Mouse (Mus musculus) kidney, embryonic 16.5 days (tissue): Measurements from ENCODE around the gene Zfp287. TPM values are rescaled to one million over a fixed set of nuclear protein-coding genes. Genes with fewer than 3 reads are reported as not detected.

Experiments used
- ATAC-seq: fragments of 200-750 bp; cut with Nextera tagmentation; 2 replicates; pipeline ENCODE4 v1.8.0; 2017; ENCODE audit warnings: moderate TSS enrichment; ENCODE audit not compliant: low FRiP score, low TSS enrichment
- H3K27ac ChIP-seq: fragments of 300-500 bp; sonication (generic); 2 replicates; pipeline ENCODE4 v1.5.1; 2014; ENCODE audit warnings: low read length
- H3K27me3 ChIP-seq: fragments of 300-500 bp; sonication (generic); 2 replicates; pipeline ENCODE4 v1.6.1; 2014; ENCODE audit warnings: low read length, control low read depth, mixed read lengths; ENCODE audit not compliant: insufficient read depth
- H3K36me3 ChIP-seq: fragments of 300-500 bp; sonication (generic); 2 replicates; pipeline ENCODE4 v1.6.1; 2014; ENCODE audit warnings: low read length, control low read depth, mixed read lengths; ENCODE audit not compliant: insufficient read depth
- H3K4me1 ChIP-seq: fragments of 300-500 bp; sonication (generic); 2 replicates; pipeline ENCODE4 v1.6.1; 2014; ENCODE audit warnings: low read length, control low read depth, mixed read lengths; ENCODE audit not compliant: insufficient read depth
- H3K4me2 ChIP-seq: fragments of 300-500 bp; sonication (generic); replicated peaks from 2 replicates; pipeline ENCODE4 v1.6.1; 2014; ENCODE audit warnings: low read depth, low read length
- H3K4me3 ChIP-seq: fragments of 300-500 bp; sonication (generic); 2 replicates; pipeline ENCODE4 v1.5.1; 2014; ENCODE audit warnings: mild to moderate bottlenecking, low read length
- H3K9ac ChIP-seq: fragments of 300-500 bp; sonication (generic); replicated peaks from 2 replicates; pipeline ENCODE4 v1.6.1; 2014; ENCODE audit warnings: low read length
- H3K9me3 ChIP-seq: fragments of 300-500 bp; sonication (generic); 2 replicates; pipeline ENCODE4 v1.6.1; 2016; ENCODE audit warnings: low read length, control low read depth
- WGBS: fragments of 180-500 bp; shearing (Covaris S2); extraction: QIAGEN DNeasy Blood & Tissue Kit; methylation state at CpG from one replicate; pipeline ENCODE4 v1.1.7; 2014; 5-methylcytosine and 5-hydroxymethylcytosine counted together
- polyA plus RNA-seq: library from polyadenylated mRNA; unstranded; fragments of >200 nt; fragmentation: Nextera tagmentation; extraction: Ambion mirVana; gene quantifications from 2 replicates; pipeline ENCODE4 v1.2.1, GENCODE M21; 2015

Gene Zfp287
- polyA plus RNA-seq, 1 experiment from 2014 or later, result 7.5 TPM

DNA sequence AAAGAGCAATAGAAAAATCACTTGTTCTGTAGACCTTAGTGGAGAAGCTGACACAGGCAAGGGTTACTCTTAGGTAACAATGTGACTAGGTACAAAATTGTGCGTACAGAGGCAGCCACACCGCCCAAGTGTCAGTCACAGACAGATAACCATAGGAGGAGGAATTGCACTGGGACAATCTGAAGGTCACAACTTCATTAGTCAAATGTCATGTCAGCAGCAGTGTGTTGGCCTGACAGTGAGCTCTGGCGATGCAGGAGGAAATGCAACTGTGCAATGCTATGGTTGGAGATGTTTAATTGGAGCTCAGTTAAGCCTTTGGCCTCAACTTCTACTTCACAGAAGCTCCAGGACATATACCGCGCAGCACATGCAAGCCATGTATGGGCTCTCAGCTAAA, 21.0 kb downstream of the Zfp287 start:
- H3K27me3 ChIP-seq, result no peaks in the 10 kb centered on the region
- no peak overlapping the region for H3K27ac ChIP-seq
- peaks cover 14% of the 10 kb centered on the region; the same call in 1 of the 2 replicates for H3K36me3 ChIP-seq
- H3K4me3 ChIP-seq, result no peak overlapping the region
- H3K9ac ChIP-seq, result no peak overlapping the region
- WGBS, result 91% methylated on average over 5 of the region's 5 CpGs
- no peak overlapping the region for H3K4me2 ChIP-seq
- no peak for ATAC-seq
- no peaks in the 10 kb centered on the region for H3K4me1 ChIP-seq
- no peaks in the 10 kb centered on the region for H3K9me3 ChIP-seq

DNA sequence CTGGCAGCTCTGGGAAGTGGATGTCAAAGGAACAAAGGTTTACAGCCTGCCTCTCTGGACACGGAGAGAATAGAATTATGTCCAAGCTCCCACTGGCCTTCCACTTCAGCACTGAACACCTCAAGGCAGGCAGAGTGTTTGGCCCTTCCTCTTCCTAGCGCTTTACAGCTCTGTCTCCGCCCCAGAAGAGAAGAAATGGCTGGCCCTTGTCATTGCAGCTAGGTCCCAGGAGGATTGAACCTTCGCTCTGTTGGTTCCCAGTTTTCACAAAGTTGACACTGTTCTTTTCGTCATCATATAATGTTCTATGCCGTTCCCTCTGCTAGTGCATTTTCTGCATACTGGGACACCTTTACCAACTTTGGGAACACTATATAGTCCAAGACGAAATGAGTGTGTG, 23.5 kb downstream of the Zfp287 start:
- 73% methylated on average over 7 of the region's 7 CpGs for WGBS
- H3K36me3 ChIP-seq, result no peaks in the 10 kb centered on the region

DNA sequence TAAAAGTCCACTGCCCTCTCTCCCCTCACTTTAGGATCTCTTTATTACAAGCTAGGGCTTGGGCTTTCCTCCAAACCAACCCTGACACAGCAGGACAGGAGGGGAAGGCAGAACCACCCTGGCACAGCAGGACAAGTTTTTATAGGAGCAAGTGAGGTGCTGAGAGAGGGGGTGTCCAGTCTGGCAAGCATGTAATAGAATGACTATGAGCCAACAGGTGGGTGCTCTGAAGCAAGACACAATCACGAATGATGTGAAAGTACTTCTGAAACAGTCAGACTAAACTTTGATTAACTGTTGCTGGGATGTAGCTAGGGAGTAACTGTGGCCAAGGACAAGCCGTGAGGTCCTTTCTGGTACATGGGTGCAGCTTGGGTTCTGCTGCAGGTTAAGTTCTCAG, 25.6 kb downstream of the Zfp287 start:
- Histone ChIP-seq H3K36me3 (no peaks in the 10 kb centered on the region), H3K9me3 (no peaks in the 10 kb centered on the region), H3K27me3 (no peaks in the 10 kb centered on the region), H3K4me2 (no peak overlapping the region), H3K9ac (no peak overlapping the region), H3K27ac (no peak overlapping the region), H3K4me3 (no peak overlapping the region), H3K4me1 (no peaks in the 10 kb centered on the region)
- WGBS, result 52% methylated on average over 2 of the region's 2 CpGs
- ATAC-seq, result no peak

More for the DNA sequence above, 23.5 kb downstream of the Zfp287 start:
- Histone ChIP-seq H3K4me3 (no peak overlapping the region), H3K9me3 (no peaks in the 10 kb centered on the region), H3K27me3 (no peaks in the 10 kb centered on the region), H3K27ac (no peak overlapping the region), H3K4me1 (no peaks in the 10 kb centered on the region), H3K4me2 (no peak overlapping the region), H3K9ac (no peak overlapping the region)
- ATAC-seq, result no peak

DNA sequence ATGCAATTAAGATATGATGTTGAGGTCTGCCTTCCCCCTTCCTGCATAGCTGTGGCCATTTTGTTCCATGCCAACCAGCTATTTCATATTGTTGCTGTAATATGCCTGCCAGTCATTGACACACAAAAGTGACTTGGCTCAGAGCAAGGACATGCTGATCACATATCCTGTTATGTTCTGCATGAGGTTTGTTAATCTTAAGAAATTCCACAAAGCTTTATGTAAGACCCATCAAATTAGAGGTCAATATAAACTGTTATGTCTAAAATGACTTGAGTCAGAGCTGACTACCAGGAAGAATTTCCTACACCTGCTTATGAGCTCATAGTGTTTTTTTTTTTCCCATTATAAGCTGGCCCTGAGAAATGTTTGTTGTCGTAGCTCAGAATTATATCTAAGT, 30.5 kb downstream of the Zfp287 start:
- WGBS, result 79% methylated on average over 1 of the region's 1 CpGs

DNA sequence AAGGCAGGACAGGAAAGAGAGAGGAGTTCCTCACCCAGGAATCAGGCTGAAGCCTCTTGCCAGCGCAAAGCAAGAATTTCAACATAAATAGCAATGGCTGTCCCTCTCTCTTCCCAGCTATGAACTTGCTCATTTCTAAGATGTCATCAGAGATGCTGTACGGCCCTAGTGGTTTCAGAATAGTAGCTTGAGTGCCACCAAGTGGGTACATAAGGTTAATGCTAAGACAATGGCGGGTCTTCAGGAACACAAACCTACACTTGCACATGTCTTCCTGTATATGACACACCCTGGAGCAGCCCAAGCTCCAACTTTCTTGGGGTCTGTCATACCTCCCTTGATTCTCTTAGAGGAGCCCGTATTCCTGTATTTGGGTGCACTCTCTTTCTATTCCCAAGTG, 32.0 kb downstream of the Zfp287 start:
- no peak for ATAC-seq

More for the DNA sequence above, 30.5 kb downstream of the Zfp287 start:
- H3K27ac ChIP-seq, result no peak overlapping the region
- H3K9me3 ChIP-seq, result no peaks in the 10 kb centered on the region
- no peak for ATAC-seq
- H3K4me2 ChIP-seq, result no peak overlapping the region
- no peaks in the 10 kb centered on the region for H3K27me3 ChIP-seq
- H3K36me3 ChIP-seq, result no peaks in the 10 kb centered on the region
- H3K4me1 ChIP-seq, result no peaks in the 10 kb centered on the region
- H3K4me3 ChIP-seq, result no peak overlapping the region
- no peak overlapping the region for H3K9ac ChIP-seq

DNA sequence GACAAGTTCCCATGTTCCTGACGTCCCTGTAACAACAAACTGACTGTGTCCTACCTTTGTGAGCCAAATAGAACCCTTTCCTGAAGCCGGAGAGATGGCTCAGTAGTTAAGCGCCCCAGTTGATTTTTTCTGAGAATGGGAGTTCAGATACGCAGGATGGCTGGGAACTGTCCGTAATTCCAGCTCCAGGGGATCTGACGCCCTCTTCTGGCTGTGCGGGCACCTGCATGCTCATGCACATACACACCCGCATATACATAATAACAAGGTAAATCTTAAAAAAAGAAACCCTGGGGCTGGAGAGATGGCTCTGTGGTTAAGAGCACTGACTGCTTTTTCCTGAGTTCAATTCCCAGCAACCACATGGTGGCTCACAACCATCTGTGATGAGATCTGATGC, 36.6 kb downstream of the Zfp287 start:
- H3K9me3 ChIP-seq, result no peaks in the 10 kb centered on the region
- no peak overlapping the region for H3K9ac ChIP-seq
- H3K36me3 ChIP-seq, result no peaks in the 10 kb centered on the region
- WGBS, result 96% methylated on average over 8 of the region's 8 CpGs
- no peak overlapping the region for H3K4me3 ChIP-seq
- H3K4me1 ChIP-seq, result no peaks in the 10 kb centered on the region
- no peak for ATAC-seq
- no peaks in the 10 kb centered on the region for H3K27me3 ChIP-seq
- H3K27ac ChIP-seq, result no peak overlapping the region
- no peak overlapping the region for H3K4me2 ChIP-seq

More for the DNA sequence above, 32.0 kb downstream of the Zfp287 start:
- Histone ChIP-seq H3K9me3 (no peaks in the 10 kb centered on the region), H3K36me3 (no peaks in the 10 kb centered on the region), H3K4me3 (no peak overlapping the region), H3K27ac (no peak overlapping the region), H3K4me2 (no peak overlapping the region), H3K4me1 (no peaks in the 10 kb centered on the region), H3K9ac (no peak overlapping the region), H3K27me3 (no peaks in the 10 kb centered on the region)
- 66% methylated on average over 4 of the region's 4 CpGs for WGBS

DNA sequence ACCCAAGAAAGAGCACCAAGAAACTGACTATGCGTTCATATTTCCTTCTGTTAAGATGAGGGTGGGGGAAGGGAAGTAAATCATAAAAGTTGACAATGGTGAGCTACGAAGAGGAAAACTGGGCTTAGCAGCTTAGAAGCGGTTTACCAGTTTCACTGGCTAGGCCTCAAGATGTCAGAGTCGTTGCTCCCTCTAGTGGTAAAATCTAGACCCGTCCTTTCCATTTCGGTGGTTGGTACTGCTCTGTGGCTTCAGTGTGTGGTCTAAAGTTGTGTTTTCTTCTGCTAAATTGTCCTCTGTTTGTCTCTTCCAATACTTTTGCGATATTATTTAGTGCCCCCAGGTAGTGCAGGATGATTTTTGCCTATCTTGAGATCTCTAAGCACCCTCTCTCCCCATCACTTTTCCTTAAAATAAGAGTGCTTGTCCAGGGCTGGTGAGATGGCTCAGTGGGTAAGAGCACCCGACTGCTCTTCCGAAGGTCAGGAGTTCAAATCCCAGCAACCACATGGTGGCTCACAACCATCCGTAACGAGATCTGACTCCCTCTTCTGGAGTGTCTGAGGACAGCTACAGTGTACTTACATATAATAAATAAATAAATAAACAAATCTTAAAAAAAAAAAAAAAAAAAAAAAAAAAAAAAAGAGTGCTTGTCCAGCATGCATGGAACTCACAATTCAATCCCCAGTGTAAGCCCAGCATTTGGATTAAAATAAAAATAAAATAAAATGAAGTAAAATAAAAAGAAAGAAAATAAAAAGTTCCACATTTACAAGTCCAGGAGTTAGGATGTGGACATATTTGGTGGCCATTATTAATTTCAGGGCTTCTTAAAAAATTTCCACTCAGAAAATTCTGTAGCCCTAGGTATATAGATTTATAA, 38.2 kb downstream of the Zfp287 start:
- Histone ChIP-seq H3K36me3 (no peaks in the 10 kb centered on the region), H3K4me1 (no peaks in the 10 kb centered on the region), H3K27ac (no peak overlapping the region), H3K4me2 (no peak overlapping the region), H3K27me3 (no peaks in the 10 kb centered on the region), H3K4me3 (no peak overlapping the region), H3K9ac (no peak overlapping the region), H3K9me3 (no peaks in the 10 kb centered on the region)
- 19% methylated on average over 9 of the region's 11 CpGs for WGBS
- no peak for ATAC-seq

DNA sequence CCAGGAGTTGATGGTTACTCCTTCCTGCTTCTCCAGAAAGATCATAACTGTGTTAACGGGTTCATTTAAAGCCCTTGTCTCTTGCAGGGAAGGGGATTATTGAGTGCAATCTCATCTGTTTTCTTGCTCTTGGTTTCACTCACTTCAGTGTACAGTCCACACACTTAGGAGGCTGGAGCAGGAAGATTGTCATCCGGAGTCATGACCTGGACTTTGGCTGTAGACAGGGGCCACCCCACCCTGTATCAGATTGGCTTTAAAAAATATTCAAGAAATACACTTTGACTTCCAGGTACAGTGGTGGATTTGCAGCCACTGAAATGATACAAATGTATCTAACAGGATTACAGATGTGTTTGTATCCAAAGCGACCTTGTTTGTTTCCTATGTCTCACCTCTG, 40.1 kb downstream of the Zfp287 start:
- Histone ChIP-seq H3K4me1 (no peaks in the 10 kb centered on the region), H3K4me3 (no peak overlapping the region), H3K27ac (no peak overlapping the region), H3K4me2 (no peak overlapping the region), H3K9me3 (no peaks in the 10 kb centered on the region), H3K36me3 (no peaks in the 10 kb centered on the region), H3K27me3 (no peaks in the 10 kb centered on the region), H3K9ac (no peak overlapping the region)
- ATAC-seq, result no peak
- 79% methylated on average over 3 of the region's 3 CpGs for WGBS

DNA sequence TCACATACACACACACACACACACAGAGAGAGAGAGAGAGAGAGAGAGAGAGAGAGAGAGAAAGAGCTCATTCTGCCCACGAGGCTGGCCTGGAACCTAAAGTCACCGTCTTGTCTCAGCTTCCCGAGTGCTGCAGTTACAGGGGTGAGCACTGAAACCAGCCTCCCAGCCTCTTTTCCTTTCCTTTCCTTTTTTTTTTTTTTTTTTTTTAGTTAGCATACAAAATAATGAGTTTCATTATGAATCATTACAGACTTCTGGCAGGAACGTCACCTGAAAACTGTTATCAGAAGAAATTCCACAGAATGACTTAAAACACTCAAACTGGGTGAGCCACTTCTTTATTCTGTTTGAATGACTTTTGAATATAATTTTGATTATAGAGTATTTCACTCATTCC, 51.8 kb downstream of the Zfp287 start:
- Histone ChIP-seq H3K4me3 (no peak overlapping the region), H3K36me3 (no peaks in the 10 kb centered on the region), H3K9me3 (no peaks in the 10 kb centered on the region), H3K27me3 (no peaks in the 10 kb centered on the region), H3K4me2 (no peak overlapping the region), H3K27ac (no peak overlapping the region), H3K4me1 (no peaks in the 10 kb centered on the region; the same call in 1 of the 2 replicates), H3K9ac (no peak overlapping the region)
- WGBS, result 79% methylated on average over 4 of the region's 4 CpGs
- no peak for ATAC-seq

DNA sequence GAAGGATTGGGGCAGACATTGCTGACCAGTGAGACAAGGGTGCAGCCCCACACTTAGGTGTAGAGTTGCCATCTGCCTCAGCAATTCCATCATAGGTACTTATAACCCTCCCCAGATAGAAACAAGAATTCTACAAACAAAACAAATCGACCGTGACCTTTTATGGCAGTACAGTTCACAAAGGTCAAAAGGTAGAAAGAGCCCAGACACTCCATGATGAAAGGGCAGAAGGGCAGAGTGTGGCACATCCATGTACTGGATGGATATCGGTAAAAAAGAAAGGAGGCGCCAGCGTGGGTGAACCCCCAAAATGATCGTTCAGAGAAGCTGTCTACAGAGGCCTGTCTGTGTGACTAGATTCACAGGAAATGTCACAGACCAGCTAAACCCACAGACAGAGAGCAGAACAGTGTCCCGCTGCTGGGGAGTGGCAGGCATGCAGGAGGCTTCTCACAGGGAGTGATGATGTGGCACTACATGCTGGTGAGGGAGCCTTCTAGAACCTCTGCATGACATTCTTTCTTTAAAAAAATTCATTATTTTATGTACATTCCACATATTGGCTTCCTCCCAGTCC, 52.8 kb downstream of the Zfp287 start:
- no peak for ATAC-seq
- Histone ChIP-seq H3K9ac (no peak overlapping the region), H3K9me3 (no peaks in the 10 kb centered on the region), H3K27ac (no peak overlapping the region), H3K27me3 (no peaks in the 10 kb centered on the region), H3K4me3 (no peak overlapping the region), H3K36me3 (no peaks in the 10 kb centered on the region), H3K4me2 (no peak overlapping the region), H3K4me1 (no peaks in the 10 kb centered on the region; the same call in 1 of the 2 replicates)
- WGBS, result 69% methylated on average over 7 of the region's 7 CpGs
